Mouse (Mus musculus): ENCODE data around the gene Angpt4.
A peak's percentile ranks its signal among the peaks of the same experiment; 100 is the strongest.

Gene Angpt4

DNA sequence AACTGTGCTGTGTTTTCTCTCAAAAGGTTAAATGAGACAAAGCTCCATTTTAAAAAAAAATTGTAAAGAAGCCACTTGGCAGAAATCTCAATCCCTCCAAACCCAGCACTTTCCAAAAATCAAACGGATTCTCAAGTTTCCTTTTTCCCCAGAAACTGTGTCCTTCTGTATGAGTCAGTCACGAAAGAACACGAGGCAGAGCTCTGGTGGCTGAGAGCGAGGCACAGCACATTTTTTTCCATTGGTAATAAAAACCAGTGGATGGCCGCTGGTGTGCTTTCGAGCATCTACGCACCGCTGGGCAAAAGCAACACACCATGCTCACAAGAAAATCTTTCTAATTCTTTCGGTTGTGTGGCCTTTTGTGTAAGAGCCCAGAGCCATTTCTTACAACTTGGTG is 73.0 kb downstream of the Angpt4 start:
- no peak for DNase-seq (ENCODE audit: low spot score)

- no peak for DNase-seq (ENCODE audit: low spot score)
Observed at GRCm38 (mm10) chr2:151985426-151986172, 74.6 kb downstream of the Angpt4 start.

DNA sequence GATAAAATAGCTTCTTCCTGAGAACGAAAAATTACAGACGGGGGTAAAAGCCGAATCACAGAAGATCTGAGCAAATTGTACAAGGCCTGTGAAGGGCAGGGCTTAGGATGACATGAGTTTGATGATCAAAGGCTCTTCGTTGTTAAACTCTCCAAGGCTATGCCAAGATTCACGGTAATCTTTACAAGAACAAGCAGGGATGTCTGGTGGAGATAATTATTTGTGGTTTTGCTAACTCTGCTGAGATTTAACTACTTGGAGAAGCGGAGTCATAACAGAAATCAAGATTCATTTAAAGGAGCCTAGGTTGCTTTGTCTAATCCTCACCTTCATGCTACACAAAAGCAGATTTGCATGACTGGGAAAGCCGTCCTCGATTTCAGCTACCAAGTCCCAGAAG is 75.9 kb downstream of the Angpt4 start:
- DNase-seq (ENCODE audit: low spot score): no peak

- no peak for DNase-seq (ENCODE audit: low spot score)
Observed at GRCm38 (mm10) chr2:151988978-151989377, 78.0 kb downstream of the Angpt4 start.

GRCm38 (mm10) chr2:151990985-151991394 is 80.0 kb downstream of the Angpt4 start:
- DNase-seq (ENCODE audit: low spot score): no peak

DNA sequence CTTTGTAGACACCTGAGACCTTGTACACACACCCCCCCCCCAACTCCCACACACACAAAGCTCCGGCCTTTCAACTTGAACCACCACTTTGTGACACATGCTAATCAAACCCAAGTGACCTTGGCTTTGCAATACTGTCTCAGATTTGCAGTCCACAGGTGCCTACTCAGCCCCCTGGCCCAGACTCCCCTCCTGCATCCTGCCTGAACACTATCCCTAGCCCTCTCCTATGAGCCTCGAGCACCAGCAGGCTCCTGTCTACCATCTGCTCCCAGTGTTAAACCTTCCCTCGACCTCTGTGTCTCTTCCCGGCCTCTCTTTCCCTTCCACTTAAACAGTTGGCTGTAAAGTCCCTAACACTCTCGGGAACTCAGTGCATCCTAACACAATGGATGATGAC is 80.4 kb downstream of the Angpt4 start:
- DNase-seq (ENCODE audit: low spot score): no peak

DNA sequence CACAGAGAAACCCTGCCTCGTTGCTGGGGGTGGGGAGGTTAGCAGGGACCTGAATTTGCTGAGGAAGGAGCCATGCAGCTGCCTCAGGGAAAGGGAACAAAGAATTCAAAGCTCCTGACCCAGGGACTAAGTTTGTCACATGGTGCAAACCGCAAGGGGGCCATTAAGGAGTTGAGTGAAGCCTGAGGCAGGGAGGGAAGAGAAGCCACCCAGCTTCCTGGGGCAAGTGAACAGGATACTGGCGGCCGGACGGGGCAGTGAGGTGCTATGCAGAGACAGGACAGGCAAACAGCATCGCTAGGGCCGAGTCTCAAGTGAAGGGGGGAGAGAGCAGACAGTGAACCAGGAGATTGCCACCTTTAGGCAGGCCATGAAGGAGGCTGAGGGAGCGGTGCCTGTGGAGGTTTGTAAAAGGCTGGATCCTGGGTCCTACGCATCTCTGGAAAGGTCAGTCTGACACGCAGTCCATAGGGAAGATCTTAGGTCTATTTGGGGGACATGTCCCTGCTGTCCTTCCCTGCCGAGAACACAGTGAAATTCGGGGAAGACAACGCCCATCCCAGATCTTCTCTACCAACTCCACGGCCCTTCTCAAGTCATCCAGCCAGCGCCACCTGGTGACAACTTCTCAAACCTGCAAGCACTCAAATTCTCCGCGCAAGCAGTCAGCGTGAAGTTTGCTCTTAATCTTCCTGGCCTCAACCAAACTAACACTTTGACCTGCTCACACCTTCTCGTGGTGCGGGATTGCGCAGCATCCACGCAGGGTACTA is 83.5 kb downstream of the Angpt4 start:
- peak; percentile 83 for DNase-seq (ENCODE audit: low spot score)

Measured in urinary bladder, postnatal 14 days (tissue).